Mouse (Mus musculus) 416B (cell line): ENCODE results near the gene Atp8a1.
"Not testable (repeated sequence)": the region's sequence is repeated elsewhere in the genome, so short reads cannot be mapped to it uniquely, and the experiment has no call there.

Source experiments
- DNase-seq: peaks from one replicate; pipeline ENCODE4 v3.0.0; 2011; ENCODE audit warnings: low read depth

Atp8a1 gene

GRCm38 (mm10) chr5:67826935-67827334 is 20.3 kb downstream of the Atp8a1 start:
- no peak for DNase-seq

- no peak for DNase-seq
Measured at GRCm38 (mm10) chr5:67826278-67826677, 21.0 kb downstream of the Atp8a1 start.

GRCm38 (mm10) chr5:67824600-67824999 is 22.6 kb downstream of the Atp8a1 start:
- no peak for DNase-seq

GRCm38 (mm10) chr5:67823771-67824170 is 23.5 kb downstream of the Atp8a1 start:
- peak; percentile 67 for DNase-seq

GRCm38 (mm10) chr5:67822619-67823018 is 24.6 kb downstream of the Atp8a1 start:
- no peak for DNase-seq

- peak; percentile 18 for DNase-seq
Measured at GRCm38 (mm10) chr5:67821987-67822401, 25.2 kb downstream of the Atp8a1 start.

GRCm38 (mm10) chr5:67821185-67821584 is 26.0 kb downstream of the Atp8a1 start:
- no peak for DNase-seq

- no peak for DNase-seq
Measured at GRCm38 (mm10) chr5:67819451-67819850, 27.8 kb downstream of the Atp8a1 start.

- peak; percentile 93 for DNase-seq
Measured at GRCm38 (mm10) chr5:67815572-67816325, 31.5 kb downstream of the Atp8a1 start.

GRCm38 (mm10) chr5:67815060-67815459 is 32.2 kb downstream of the Atp8a1 start:
- not testable (repeated sequence) for DNase-seq

GRCm38 (mm10) chr5:67814437-67814965 is 32.7 kb downstream of the Atp8a1 start:
- no peak for DNase-seq

- DNase-seq, result no peak
Measured at GRCm38 (mm10) chr5:67813334-67813733, 33.9 kb downstream of the Atp8a1 start.

GRCm38 (mm10) chr5:67802174-67803030 is 44.8 kb downstream of the Atp8a1 start:
- peak; percentile 79 for DNase-seq

GRCm38 (mm10) chr5:67800801-67801200 is 46.4 kb downstream of the Atp8a1 start:
- no peak for DNase-seq

GRCm38 (mm10) chr5:67799785-67800184 is 47.4 kb downstream of the Atp8a1 start:
- DNase-seq, result no peak

GRCm38 (mm10) chr5:67798348-67798747 is 48.9 kb downstream of the Atp8a1 start:
- DNase-seq, result no peak

- no peak for DNase-seq
Measured at GRCm38 (mm10) chr5:67797006-67797958, 50.0 kb downstream of the Atp8a1 start.

- peak; percentile 17 for DNase-seq
Measured at GRCm38 (mm10) chr5:67794129-67794800, 53.0 kb downstream of the Atp8a1 start.

GRCm38 (mm10) chr5:67782775-67783174 is 64.5 kb downstream of the Atp8a1 start:
- DNase-seq, result peak; percentile 18

- peak; percentile 45 for DNase-seq
Measured at GRCm38 (mm10) chr5:67778026-67778425, 69.2 kb downstream of the Atp8a1 start.

- DNase-seq, result no peak
Measured at GRCm38 (mm10) chr5:67774186-67774585, 73.0 kb downstream of the Atp8a1 start.
